Mouse (Mus musculus): ENCODE measurements around the gene Upp2.

Gene Upp2

DNA sequence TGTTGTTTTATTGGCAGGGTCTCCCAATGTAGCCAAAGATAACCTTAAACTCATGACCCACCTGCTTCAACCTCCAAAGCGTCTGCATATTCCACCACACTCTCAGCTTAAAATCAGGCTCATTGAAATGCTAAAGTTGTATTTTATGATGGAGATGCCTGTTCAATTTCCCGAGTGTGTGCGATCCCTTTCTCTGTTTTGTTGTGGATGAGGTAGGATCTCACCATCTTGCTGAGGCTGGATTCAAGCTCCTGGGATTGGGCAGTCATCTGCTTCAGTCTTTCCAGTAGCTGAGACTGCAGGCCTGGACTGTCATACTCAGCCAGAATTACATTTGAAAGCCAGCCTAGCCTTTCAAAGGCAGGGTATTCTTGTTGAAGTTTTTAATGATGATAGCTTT, 37.7 kb downstream of the Upp2 start:
- in situ Hi-C loops (cut with MboI; ENCODE audit: low sequenced_read_pairs) = no loop called here

DNA sequence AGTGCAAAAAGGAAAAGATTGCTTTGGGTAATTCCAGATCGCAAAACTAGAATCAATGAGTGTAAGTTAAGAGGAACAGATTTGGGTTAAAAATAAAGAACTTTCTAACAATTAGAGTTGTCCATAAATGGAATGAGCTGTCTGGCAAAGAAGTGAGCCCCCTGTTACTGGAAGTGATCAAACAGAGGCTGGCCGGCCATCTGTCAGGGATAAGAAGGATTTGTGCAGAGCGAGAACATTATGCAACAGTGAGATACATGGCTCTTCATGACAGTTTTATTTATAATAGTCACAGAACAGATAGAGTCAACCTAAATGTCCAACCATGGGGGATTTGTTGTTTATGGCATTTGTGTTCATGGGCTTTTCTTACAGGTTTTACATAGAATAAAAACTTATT, 46.6 kb downstream of the Upp2 start:
- in situ Hi-C loops (cut with MboI; ENCODE audit: low sequenced_read_pairs) = no loop called here

DNA sequence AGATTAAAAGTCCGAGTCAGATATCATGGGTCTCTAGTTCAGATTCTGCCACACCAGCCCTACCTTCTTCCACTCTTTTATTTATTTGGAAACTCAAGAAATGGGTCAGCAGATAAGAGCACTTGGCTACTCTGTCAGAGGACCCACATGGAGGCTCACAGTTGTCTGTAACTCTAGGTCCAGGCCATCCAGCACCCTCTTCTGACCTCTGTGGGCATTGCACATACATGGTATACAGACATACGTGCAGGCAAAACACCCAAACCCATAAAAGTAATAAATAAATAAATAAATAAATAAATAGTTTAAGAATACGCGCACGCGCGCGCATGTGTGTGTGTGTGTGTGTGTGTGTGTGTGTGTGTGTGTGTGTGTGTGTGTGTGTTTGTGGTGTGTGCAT, 47.8 kb downstream of the Upp2 start:
- in situ Hi-C loops (cut with MboI; ENCODE audit: low sequenced_read_pairs) = no loop called here

DNA sequence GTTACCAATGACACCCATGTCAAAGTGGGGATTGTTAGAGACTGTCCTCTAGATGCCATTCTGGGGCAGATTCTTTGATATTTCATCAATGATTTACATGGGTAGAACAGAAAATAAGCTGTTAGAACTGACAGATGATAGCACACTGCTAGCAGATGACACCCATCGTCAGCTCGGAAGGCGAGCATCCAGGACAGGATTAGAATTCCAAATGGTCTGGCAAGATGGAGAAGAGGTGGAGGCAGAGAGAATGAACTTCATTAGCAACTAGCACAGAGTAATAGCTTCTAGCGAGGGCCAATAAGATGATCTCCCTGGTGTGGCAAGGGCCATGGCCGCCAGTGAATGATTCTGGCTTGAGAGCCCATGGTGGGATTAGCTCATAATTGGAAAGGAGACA, 48.7 kb downstream of the Upp2 start:
- in situ Hi-C loops (cut with MboI; ENCODE audit: low sequenced_read_pairs) = no loop called here

DNA sequence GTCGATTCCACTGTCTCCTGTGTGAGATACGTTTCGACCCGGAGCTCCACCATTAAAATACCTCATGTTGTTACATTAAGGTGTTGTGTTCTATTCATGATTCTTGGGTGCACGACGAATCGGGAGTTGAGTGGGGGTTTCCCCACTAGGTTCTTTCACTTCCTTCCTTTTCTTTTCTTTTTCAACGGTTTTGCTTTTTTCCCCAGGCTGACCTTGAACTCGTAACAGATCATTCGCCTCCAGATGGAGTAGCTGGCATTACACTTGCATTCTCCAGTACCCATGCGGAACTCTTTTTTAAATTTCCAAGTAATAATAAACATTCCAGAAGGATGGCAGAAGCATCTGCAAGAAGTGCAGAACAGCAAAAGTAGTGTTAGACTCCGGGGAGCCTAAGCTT, 58.1 kb downstream of the Upp2 start:
- in situ Hi-C loops (cut with MboI; ENCODE audit: low sequenced_read_pairs) = no loop called here

DNA sequence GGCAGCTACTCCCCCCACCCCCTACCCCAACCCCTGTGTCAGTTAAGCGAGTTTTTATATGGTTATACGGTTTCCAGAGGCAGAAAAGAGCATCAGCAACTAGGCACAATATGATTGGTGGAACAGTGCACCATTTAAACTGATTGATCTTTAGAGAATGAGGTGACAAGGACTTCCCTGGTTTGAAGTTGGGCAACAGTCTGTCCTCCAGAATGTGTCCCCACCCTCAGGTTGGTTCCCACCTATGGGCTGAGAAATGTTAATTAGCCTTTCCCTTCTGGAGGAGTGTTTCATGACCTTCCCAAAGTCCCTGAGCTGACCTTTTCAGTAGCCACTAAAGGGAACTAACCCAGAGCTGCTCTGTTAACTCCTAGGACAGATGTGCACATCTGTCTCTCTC, 58.6 kb downstream of the Upp2 start:
- in situ Hi-C loops (cut with MboI; ENCODE audit: low sequenced_read_pairs) = no loop called here

DNA sequence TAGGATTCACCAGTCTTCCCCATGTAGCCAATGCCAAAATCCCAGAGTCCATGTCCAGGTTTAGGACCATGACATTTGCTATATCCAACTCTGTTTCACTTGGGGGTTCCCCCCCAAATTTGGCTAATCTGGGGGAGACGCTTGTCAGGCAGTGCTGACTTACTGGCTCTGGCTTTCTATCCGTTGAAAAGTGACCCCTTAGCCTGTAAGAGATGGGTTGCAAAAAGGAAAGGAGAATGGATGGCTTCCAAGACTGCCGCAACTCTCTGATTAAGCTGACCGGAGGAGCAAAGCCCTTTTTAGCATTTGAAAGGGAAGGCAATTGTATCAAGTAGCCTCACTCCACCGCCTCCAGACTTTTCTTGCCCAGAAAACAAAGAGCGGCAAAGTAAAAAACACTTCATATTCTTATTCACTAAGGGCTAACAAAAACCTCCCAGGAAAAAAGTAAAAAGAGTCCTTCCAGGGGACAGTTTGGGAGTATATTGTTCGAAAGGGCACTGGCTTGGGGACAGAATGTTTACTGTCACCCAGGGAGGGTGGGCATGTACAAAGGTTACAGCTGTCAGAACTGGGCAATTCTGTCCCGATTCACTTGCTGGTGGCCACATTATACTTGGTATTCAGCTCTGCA, 59.2 kb downstream of the Upp2 start:
- in situ Hi-C loops (cut with MboI; ENCODE audit: low sequenced_read_pairs) = no loop called here

DNA sequence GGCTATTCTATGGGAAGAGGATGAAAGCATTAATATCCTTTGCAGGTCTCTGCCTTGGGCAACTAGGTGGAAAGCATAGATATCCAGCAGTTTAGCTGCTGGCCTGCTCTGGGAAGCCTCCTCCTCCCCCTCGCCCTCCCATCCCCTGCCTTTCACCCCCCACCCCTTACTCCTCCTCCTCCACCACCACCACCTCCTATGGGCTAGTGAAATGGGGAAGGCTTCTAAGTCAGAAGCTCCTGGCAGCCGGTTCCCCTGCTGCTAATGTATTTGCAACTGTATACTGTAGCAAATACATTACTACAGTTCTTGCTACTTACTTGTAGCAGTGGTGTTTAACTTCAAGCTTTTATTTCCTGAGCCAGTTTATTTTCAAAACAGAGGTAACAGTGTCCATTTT, 60.9 kb downstream of the Upp2 start:
- in situ Hi-C loops (cut with MboI; ENCODE audit: low sequenced_read_pairs) = no loop called here

DNA sequence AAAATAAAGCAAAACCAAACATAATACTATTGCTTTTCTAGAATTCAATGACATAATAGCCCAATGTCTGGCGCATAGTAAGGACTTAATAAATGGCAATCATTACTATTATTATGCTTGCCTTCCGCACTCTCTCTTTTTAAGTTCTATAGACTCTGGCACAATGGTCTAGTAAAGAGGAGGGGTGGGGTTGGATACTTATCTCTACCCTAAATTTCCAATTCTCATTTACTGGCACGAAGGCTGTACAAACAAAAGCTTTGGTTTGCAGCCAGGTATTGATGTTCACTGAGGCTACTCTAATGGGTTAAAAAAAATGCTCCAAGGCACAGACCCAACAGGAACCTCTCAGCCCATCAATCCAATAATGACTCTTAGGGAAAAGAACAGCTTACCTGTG, 61.9 kb downstream of the Upp2 start:
- in situ Hi-C loops (cut with MboI; ENCODE audit: low sequenced_read_pairs) = no loop called here

DNA sequence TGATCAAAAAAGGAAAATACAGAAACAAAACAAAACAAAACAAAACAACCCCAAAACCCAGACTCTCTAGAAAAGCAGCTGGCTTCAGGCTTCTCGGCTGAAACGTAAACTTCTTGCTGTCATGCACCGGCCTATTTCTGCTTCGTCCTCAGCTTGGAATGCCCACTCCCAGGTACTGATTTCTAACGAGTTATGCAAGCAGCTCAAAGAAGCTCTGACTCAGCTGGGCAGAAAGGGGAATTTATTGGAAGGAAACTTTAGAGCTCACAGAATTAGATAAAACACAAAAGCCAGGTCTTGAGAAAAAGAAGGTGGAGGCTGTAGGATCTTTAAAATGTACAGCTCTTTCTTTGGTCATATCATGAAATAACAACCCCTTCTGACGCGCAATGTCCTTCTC, 62.3 kb downstream of the Upp2 start:
- in situ Hi-C loops (cut with MboI; ENCODE audit: low sequenced_read_pairs) = no loop called here

DNA sequence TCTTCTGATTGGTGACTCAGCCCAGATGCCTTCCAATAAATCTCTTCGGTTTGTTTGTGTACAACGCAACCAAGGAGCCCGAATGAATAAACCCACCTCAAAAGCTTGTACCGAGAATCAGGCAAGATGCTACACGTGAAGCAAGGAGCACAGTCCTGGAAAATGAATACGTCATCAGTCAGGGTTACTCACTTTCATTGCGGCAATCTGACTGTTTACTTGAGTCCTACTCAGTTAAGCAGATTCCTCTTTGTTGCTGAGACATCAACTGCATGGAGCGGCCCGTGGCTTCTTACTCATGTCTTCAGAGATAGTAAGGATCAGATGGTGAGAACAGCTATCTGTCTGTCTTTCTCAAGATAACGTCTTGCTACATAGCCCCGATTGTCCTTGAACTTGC, 66.7 kb downstream of the Upp2 start:
- in situ Hi-C loops (cut with MboI; ENCODE audit: low sequenced_read_pairs) = no loop called here

DNA sequence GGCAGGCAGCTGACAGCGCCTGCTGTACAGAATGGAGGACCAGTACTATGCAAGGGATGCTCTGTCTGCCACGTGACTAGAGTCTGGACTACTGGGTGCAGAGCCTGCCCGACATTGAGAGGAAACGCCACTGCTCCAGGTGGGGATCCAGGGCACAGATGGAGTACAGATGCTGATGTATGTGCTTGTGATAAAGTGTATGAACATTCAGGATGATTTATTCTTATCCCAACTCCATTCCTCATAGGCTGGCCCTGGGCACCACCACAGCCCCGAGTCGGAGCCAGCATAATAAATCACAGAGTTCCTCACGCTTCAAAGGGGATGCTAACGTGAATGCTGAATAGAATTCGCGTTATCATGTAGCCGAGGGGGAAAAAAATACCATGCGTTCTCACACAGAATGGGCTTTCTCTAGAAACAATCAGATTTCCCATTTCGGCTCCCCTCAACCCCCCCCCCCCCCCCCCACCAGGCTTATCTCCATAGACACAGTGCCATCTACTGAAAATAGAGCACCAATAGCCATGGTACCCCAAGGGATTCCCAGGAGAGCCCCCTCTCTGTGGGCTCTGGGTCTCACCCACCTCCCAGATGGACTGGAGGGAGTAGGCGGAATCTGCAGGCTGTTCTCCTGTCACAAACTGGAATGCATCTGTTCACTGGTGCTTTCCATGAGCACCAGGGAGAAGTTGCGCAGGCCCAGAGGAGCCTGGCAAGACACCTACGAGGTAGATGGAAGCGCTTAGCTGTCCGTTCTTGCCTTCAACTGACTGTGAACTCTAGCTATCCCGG, 74.9 kb downstream of the Upp2 start:
- in situ Hi-C loops (cut with MboI; ENCODE audit: low sequenced_read_pairs) = no loop called here

DNA sequence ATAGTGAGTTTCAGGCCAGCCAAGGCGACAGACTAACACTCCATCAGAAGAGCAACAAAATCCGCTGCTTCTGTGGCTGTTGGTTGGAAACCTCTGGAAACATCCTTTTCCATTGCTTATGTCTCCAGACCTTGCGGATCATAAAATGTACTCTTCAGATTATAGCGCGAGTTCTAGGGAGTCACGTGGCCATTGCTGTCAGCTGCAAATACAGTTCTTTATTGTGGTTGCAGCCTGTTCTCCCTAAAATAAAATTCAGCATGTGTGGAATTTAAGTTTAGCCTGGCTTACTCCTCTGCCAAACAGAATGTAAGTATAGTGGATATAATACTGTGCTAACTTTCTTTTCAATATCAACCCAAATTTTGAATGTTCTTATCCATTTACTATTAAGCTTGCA, 78.6 kb downstream of the Upp2 start:
- in situ Hi-C loops (cut with MboI; ENCODE audit: low sequenced_read_pairs) = no loop called here

DNA sequence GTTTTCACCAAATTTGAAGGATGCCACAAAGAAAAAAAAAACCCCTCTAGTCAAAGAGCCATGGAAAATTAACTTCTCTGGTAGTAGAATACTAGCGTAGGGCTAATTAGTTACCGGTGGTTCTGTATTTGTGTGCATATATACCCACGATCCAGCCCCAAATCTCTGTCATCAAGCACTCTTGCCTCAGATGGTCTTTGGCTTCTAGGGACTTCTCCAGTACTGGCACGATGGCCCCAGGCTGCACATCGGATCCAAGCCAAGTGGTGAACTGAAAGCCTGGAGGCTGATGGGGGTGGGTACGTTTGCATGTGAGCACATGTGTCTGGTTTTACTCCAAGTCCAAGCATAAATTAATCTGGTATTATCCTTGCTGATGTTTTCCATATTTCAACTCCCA, 88.1 kb downstream of the Upp2 start:
- in situ Hi-C loops (cut with MboI; ENCODE audit: low sequenced_read_pairs) = no loop called here

DNA sequence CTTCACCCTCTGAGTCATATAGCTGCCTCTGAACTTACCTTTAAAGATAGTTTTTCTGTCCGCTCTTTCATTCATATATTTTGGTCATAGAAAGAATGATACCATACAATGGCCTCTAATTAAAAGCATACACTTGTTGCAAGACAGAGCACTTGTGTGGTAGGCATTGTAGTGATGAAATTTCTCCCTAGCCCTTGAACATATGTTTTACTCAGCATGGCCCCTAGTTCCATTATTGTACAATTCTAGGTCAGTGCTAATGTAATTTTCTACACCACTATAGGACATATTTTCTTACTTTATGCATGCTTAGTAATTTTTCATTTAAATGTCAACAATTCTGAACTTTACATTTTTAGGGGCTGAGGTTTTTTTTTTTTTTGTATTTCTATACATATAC, 89.9 kb downstream of the Upp2 start:
- in situ Hi-C loops (cut with MboI; ENCODE audit: low sequenced_read_pairs) = no loop called here

DNA sequence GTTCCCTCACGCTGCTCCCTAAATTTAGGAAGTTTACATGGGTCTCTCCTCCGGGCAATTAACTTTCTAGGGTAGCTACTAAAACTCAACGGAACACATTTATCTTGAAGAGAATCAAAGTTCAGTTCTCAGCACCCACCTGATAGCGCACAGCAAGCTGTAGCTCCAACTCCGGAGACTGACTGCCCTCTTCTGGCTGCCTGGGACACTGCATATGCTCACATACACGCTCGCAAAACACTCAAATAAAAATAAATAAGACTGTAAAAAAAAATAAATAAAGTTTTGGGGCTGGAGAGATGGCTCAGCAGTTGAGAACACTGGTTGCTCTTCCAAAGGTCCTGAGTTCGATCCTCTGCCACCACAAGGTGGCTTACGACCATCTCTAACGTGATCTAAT, 90.8 kb downstream of the Upp2 start:
- in situ Hi-C loops (cut with MboI; ENCODE audit: low sequenced_read_pairs) = no loop called here

DNA sequence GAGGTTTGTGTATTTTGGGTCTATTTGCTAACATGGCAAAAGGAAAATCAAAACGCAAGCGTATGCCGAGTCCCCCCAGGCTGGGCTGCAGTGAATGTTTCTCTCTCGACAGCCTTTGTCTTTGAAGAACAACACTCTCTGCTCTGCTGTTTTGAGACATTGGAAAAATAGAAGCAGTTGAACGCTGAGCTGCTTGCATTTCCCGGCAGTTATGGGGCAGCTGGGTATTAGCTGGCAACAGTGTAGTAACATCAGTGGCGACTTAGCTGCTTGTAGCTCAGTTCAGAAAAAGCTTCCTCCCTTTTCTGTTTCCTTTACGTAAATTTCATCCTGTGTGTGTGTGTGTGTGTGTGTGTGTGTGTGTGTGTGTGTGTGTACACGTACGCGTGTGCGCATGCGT, 93.5 kb downstream of the Upp2 start:
- in situ Hi-C loops (cut with MboI; ENCODE audit: low sequenced_read_pairs) = no loop called here

DNA sequence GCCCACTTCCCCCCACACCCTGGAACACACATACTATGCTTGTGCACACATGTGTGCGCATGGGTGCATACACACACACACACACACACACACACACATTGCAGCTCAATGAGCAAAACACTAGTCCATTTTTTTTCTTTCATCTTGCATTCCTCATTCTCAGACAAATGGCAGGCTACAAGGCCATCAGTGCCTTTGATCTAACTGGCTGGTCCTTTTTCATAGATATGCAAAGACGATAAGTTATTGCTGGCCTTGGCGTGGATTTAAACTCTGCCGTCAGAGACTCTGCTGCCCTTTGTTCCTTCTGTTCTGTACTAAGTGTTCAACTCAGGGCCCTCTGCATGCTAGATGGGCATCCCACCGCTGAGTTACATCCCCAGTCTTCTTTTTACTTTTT, 94.0 kb downstream of the Upp2 start:
- in situ Hi-C loops (cut with MboI; ENCODE audit: low sequenced_read_pairs) = no loop called here

DNA sequence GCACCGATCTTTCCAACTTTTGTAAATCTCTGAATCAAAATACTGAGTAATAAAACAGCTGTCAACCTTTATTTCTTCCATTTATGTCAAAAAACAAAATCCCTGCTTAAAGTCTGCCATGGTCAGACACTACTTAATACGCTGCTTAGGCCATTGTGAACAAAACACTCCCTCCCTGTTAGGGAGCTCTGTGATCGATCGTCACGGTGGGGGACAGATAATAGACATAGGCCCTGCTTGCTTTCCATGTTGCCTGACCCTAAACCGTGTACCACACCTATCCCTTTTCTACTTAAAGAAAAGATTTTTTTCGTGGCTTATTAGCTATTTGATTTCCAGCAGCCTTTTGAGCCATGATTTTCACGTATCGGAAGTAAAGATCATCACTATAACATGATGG, 95.6 kb downstream of the Upp2 start:
- in situ Hi-C loops (cut with MboI; ENCODE audit: low sequenced_read_pairs) = no loop called here

DNA sequence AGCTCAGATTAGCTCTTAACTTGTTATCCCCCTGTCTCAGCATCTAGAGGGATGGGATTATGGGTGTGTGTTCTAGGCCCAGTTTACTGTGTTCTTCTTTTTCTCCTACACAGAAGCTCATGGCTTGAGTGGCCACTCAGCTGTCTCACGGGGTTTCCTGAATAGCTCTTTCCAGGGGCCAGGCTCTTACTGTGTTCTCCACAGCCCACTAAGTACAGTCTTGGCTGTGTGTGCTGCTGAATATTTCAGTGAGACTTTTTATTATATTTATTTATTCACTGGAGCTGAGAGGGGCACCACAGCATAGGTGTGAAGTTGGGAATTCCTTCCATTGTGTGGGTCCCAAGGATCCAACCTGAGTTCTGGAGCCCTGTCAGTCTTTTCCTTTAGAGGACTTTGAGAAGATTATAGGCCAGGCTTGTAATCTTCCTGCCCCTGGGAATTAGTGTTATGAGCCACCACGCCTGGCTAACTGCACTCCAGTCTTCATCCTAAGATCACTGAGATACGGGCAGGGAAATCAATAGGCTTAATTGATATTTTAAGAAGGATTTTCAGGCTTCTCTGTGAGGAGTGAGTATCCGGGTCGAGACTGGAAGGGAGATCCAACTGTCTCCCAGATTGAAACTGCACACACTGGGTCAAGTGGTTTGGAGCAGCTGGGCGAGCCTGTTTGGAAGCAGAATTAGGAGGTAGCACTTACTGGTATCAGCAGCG, 96.5 kb downstream of the Upp2 start:
- in situ Hi-C loops (cut with MboI; ENCODE audit: low sequenced_read_pairs) = no loop called here

DNA sequence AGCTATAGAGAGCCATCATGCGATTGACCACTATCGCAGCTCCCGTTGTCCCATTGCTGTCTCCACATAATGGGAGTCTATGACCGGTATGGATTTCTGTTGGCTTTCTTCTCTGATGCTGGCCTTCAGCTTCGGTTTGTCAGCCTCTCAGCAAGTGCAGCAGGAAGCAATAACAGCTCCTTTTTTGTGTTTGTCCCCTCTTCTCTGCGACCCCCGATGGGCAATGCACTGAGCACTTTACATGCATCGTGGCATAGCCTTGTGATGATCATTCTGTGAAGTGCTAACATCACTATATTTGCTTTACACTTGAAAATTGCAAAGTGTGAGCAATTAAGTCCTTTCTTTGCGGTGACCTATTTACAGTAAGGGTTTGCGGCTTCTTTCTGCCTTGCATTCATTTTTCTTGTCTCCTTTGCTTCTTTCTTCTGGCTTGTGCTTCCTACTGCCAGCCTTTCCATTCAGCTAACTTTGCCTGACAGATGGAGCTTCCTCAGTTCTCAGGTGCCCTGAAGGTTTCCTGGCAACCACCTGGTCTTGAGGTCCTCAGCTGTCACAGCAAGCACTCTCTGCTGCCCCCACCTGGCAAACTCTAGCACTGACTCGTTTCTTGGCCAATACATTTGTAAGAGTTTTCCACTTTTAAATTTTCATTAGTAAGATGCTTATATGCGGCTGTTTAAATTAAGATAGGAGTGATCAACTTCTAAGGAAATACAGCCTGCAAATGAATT, 98.2 kb downstream of the Upp2 start:
- in situ Hi-C loops (cut with MboI; ENCODE audit: low sequenced_read_pairs) = no loop called here

DNA sequence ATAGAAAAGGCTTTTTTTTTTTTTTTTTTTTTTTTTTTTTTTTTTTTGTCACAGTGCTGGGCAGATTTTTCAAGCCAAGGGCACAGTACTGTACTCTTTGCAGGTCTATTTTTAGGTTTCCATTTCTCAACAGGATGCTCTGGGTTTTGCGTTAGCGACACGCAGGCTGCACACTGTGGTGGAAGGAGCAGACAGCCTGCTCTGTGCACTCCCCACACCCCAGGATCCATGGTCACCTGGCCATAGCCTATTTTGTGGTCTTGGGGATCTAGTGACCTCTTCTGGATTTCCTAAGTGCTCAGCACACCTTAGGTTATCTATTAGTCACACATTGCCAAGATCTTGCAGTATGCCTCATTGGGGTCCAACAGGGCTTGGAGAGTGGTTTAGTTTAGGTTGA, 100.2 kb downstream of the Upp2 start:
- in situ Hi-C loops (cut with MboI; ENCODE audit: low sequenced_read_pairs) = no loop called here

Measured in CH12F3 (cell line).